Mouse (Mus musculus) midbrain, postnatal 0 days (tissue): ENCODE measurements around the gene Fbxo33. TPM values are rescaled to one million over a fixed set of nuclear protein-coding genes. Genes with fewer than 3 reads are reported as not detected.

ENCODE experiments used
- ATAC-seq: fragments of 200-750 bp; cut with Nextera tagmentation; 2 replicates; pipeline ENCODE4 v1.8.0; 2017; ENCODE audit warnings: moderate number of reproducible peaks, mild to moderate bottlenecking, moderate TSS enrichment, moderate library complexity; ENCODE audit not compliant: low FRiP score
- DNase-seq: peaks from one replicate; pipeline ENCODE4 v3.0.0-alpha.2; 2015; ENCODE audit warnings: low spot score
- H3K27ac ChIP-seq: fragments of 300-500 bp; sonication (generic); 2 replicates; pipeline ENCODE4 v1.5.1; 2014; ENCODE audit warnings: low read depth, mild to moderate bottlenecking, low read length, mixed read lengths
- H3K27me3 ChIP-seq: fragments of 300-500 bp; sonication (generic); 2 replicates; pipeline ENCODE4 v1.6.1; 2014; ENCODE audit warnings: low read length, control low read depth, mixed read lengths; ENCODE audit not compliant: insufficient read depth
- H3K36me3 ChIP-seq: fragments of 300-500 bp; sonication (generic); 2 replicates; pipeline ENCODE4 v1.6.1; 2014; ENCODE audit warnings: low read length, control low read depth, mixed read lengths; ENCODE audit not compliant: insufficient read depth
- H3K4me1 ChIP-seq: fragments of 300-500 bp; sonication (generic); 2 replicates; pipeline ENCODE4 v1.6.1; 2014; ENCODE audit warnings: mild to moderate bottlenecking, control low read depth, antibody characterized with exemption, low read length, mixed read lengths; ENCODE audit not compliant: insufficient read depth
- H3K4me2 ChIP-seq: fragments of 300-500 bp; sonication (generic); 2 replicates; pipeline ENCODE4 v1.6.1; 2014; ENCODE audit warnings: low read depth, mild to moderate bottlenecking, low read length, mixed read lengths; ENCODE audit not compliant: poor library complexity, severe bottlenecking
- H3K4me3 ChIP-seq: fragments of 300-500 bp; sonication (generic); 2 replicates; pipeline ENCODE4 v1.5.1; 2014; ENCODE audit warnings: low read depth, mild to moderate bottlenecking, low read length, moderate library complexity
- H3K9ac ChIP-seq: fragments of 300-500 bp; sonication (generic); replicated peaks from 2 replicates; pipeline ENCODE4 v1.6.1; 2014; ENCODE audit warnings: mild to moderate bottlenecking, low read length, moderate library complexity, mixed read lengths; ENCODE audit not compliant: poor library complexity, severe bottlenecking
- H3K9me3 ChIP-seq: fragments of 300-500 bp; sonication (generic); 2 replicates; pipeline ENCODE4 v1.6.1; 2016; ENCODE audit warnings: low read length, control low read depth
- CTCF ChIP-seq: IDR thresholded peaks from 2 replicates; pipeline ENCODE4 v1.5.1; 2016; ENCODE audit warnings: antibody characterized with exemption, mild to moderate bottlenecking
- WGBS: fragments of 180-500 bp; shearing (Covaris S2); extraction: QIAGEN DNeasy Blood & Tissue Kit; methylation state at CpG from one replicate; pipeline ENCODE4 v1.1.7; 2014; 5-methylcytosine and 5-hydroxymethylcytosine counted together
- polyA plus RNA-seq: library from polyadenylated mRNA; unstranded; fragments of >200 nt; fragmentation: Nextera tagmentation; extraction: Ambion mirVana; gene quantifications from 2 replicates; pipeline ENCODE4 v1.2.1, GENCODE M21; 2015
- total RNA-seq: library from RNA; depleted of rRNA; stranded (reverse); fragments of >200 nt; gene quantifications from 2 replicates; pipeline ENCODE4 v1.2.3, GENCODE M21; 2014

Fbxo33 gene
- total and polyA plus RNA-seq, 2 experiments from 2014 or later = 9.6 to 13.9 TPM

- Histone ChIP-seq H3K9me3 (no peaks in the 10 kb centered on the region), H3K4me3 (no peak overlapping the region), H3K4me2 (no peak overlapping the region), H3K27ac (no peak overlapping the region), H3K4me1 (no peaks in the 10 kb centered on the region), H3K9ac (no peak overlapping the region), H3K27me3 (no peaks in the 10 kb centered on the region), H3K36me3 (peaks cover 7% of the 10 kb centered on the region)
- no peak for TF ChIP-seq CTCF
- 92% methylated on average over 4 of the region's 4 CpGs for WGBS
- ATAC-seq = no peak
- no peak for DNase-seq
These were observed 24.5 kb downstream of the Fbxo33 start for GRCm38 (mm10) chr12:59195065-59195464.

- ATAC-seq (no peak), DNase-seq (no peak)
- Histone ChIP-seq H3K9ac (no peak overlapping the region), H3K4me1 (no peaks in the 10 kb centered on the region), H3K4me2 (no peak overlapping the region), H3K27ac (no peak overlapping the region), H3K27me3 (no peaks in the 10 kb centered on the region), H3K9me3 (no peaks in the 10 kb centered on the region), H3K36me3 (peaks cover 5% of the 10 kb centered on the region), H3K4me3 (no peak overlapping the region)
- no peak for TF ChIP-seq CTCF
- 87% methylated on average over 9 of the region's 9 CpGs for WGBS
These were observed 25.1 kb downstream of the Fbxo33 start for GRCm38 (mm10) chr12:59194341-59195003.

- Histone ChIP-seq H3K36me3 (peaks cover 4% of the 10 kb centered on the region), H3K4me1 (no peaks in the 10 kb centered on the region), H3K4me3 (no peak overlapping the region), H3K4me2 (no peak overlapping the region), H3K27ac (no peak overlapping the region), H3K9ac (no peak overlapping the region), H3K27me3 (no peaks in the 10 kb centered on the region), H3K9me3 (no peaks in the 10 kb centered on the region)
- 83% methylated on average over 3 of the region's 3 CpGs for WGBS
- no peak for TF ChIP-seq CTCF
- DNase-seq (no peak), ATAC-seq (no peak)
These were observed 25.9 kb downstream of the Fbxo33 start for GRCm38 (mm10) chr12:59193637-59194036.

GRCm38 (mm10) chr12:59188086-59188682 is 31.3 kb downstream of the Fbxo33 start:
- Histone ChIP-seq H3K36me3 (peaks cover 16% of the 10 kb centered on the region), H3K9ac (no peak overlapping the region), H3K9me3 (no peaks in the 10 kb centered on the region), H3K4me3 (no peak overlapping the region), H3K27ac (no peak overlapping the region), H3K27me3 (no peaks in the 10 kb centered on the region), H3K4me1 (no peaks in the 10 kb centered on the region), H3K4me2 (no peak overlapping the region)
- DNase-seq = no peak
- no peak for TF ChIP-seq CTCF
- ATAC-seq = no peak
- WGBS = 92% methylated on average over 12 of the region's 12 CpGs

- no peak for ATAC-seq
- Histone ChIP-seq H3K4me1 (no peaks in the 10 kb centered on the region), H3K9me3 (no peaks in the 10 kb centered on the region), H3K36me3 (peaks cover 29% of the 10 kb centered on the region), H3K4me2 (no peak overlapping the region), H3K9ac (no peak overlapping the region), H3K27ac (no peak overlapping the region), H3K4me3 (no peak overlapping the region), H3K27me3 (no peaks in the 10 kb centered on the region)
- no peak for DNase-seq
- no peak for TF ChIP-seq CTCF
- WGBS = 93% methylated on average over 3 of the region's 3 CpGs
These were observed 41.7 kb downstream of the Fbxo33 start for GRCm38 (mm10) chr12:59177814-59178213.

- no peaks in the 10 kb centered on the region for H3K9me3 ChIP-seq
- ATAC-seq (no peak), DNase-seq (no peak)
- H3K4me3 ChIP-seq = no peak overlapping the region
- H3K4me2 ChIP-seq = no peak overlapping the region
- 89% methylated on average over 4 of the region's 4 CpGs for WGBS
- no peaks in the 10 kb centered on the region for H3K27me3 ChIP-seq
- no peak for TF ChIP-seq CTCF
- no peak overlapping the region for H3K9ac ChIP-seq
- H3K27ac ChIP-seq = no peak overlapping the region
- no peaks in the 10 kb centered on the region for H3K4me1 ChIP-seq
- peaks cover 22% of the 10 kb centered on the region for H3K36me3 ChIP-seq
These were observed 49.6 kb downstream of the Fbxo33 start for GRCm38 (mm10) chr12:59169935-59170334.
